Mouse (Mus musculus) small intestine, adult 2 months (tissue): ENCODE measurements at regions not wholly inside any gene's neighbourhood (a gene's known extent, or its start where the extent isn't known, plus 50 kb on each side); places are given as distances from the start of the nearest gene placed in this dataset.

ENCODE experiments used
- CTCF ChIP-seq: fragments of 200-500 bp; IDR thresholded peaks from 2 replicates; pipeline ENCODE4 v1.5.1; 2012; ENCODE audit warnings: low read depth, mild to moderate bottlenecking, control low read depth, inconsistent platforms, low read length, moderate library complexity, mixed read lengths; ENCODE audit not compliant: insufficient replicate concordance, insufficient read length; ENCODE audit errors: extremely low read depth
- POLR2A ChIP-seq: fragments of 200-500 bp; IDR thresholded peaks from 2 replicates; pipeline ENCODE4 v1.6.1; 2012; ENCODE audit warnings: low read depth, mild to moderate bottlenecking, control low read depth, inconsistent platforms, low read length, moderate library complexity

DNA sequence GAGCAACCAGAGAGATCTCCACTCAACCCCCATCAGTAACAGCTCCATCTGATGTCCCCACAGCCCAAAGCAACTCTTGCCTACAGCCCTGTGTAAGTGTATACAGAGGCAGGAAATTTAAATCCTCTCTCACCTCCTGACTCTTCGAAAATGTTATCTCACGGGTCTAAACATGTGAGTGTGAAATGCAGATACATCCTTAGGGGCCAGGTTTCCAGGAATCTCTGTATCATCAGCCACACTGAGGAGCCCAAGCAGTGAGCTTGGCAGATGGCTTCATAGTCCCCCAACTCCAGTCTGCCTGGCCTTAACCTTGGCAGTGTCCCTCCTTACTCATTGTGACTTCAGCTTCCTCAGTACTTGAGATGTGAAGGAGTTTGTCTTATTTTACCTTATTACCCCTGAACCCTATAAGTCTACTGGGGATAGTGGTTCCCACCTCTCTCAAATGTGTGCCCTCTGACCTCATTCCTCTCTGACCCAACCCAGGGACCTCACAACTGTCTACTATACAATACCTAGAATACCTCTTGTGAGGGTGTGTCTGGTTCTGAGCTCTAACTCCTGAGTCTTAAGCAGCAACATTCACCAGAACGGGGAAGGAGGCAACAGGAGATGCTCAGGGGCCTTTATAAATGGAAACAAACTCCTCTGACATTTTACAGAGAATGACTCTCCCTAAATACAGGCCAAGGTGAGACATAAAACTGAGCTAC is 238.5 kb downstream of the Setd4 start:
- TF ChIP-seq CTCF (no peak), POLR2A (no peak)
